Mouse (Mus musculus) left cerebral cortex, postnatal 10 days (tissue): ENCODE results near the gene Ddit4l. TPM values are rescaled to one million over a fixed set of nuclear protein-coding genes. Genes with fewer than 3 reads are reported as not detected.
"Not testable (repeated sequence)": the region's sequence is repeated elsewhere in the genome, so short reads cannot be mapped to it uniquely, and the experiment has no call there.

Source experiments
- DNase-seq, 2 experiments: peaks; one replicate each; pipeline ENCODE4 v3.0.0; 2021 to 2022; ENCODE audit warnings: low spot score in 2 of 2, mixed read lengths in 1 of 2; ENCODE audit errors: extremely low spot score in 1 of 2
- intact Hi-C: fragments of 180-260 bp; cut with DNase I; formaldehyde crosslinking; loops from one replicate; pipeline ENCODE4 v1.15.1; 2025
- total RNA-seq, 2 experiments: library from RNA; stranded (reverse); gene quantifications; 2 replicates each; pipeline ENCODE4 v1.2.3; 2021

Gene Ddit4l
- total RNA-seq, result 1 to 10 TPM; 6.1 to 7.2 TPM

GRCm38 (mm10) chr3:137621312-137621711 is at the start of gene Ddit4l:
TSS of gene Ddit4l (plus strand) at chr3:137621612.
- DNase-seq, intact Hi-C loops: not testable (repeated sequence)

- intact Hi-C loops, result no loop called here
- no peak for DNase-seq
Observed at GRCm38 (mm10) chr3:137576146-137576545, 45.3 kb upstream of the Ddit4l start.

- intact Hi-C loops, result no loop called here
- no peak for DNase-seq
Observed at GRCm38 (mm10) chr3:137586376-137586969, 34.9 kb upstream of the Ddit4l start.

- DNase-seq, result no peak
- intact Hi-C loops, result no loop called here
Observed at GRCm38 (mm10) chr3:137589811-137590210, 31.6 kb upstream of the Ddit4l start.

GRCm38 (mm10) chr3:137594332-137594905 is 27.0 kb upstream of the Ddit4l start:
- intact Hi-C loops, result no loop called here
- DNase-seq, result no peak

- intact Hi-C loops, result no loop called here
- no peak for DNase-seq
Observed at GRCm38 (mm10) chr3:137608918-137609435, 12.4 kb upstream of the Ddit4l start.

DNA sequence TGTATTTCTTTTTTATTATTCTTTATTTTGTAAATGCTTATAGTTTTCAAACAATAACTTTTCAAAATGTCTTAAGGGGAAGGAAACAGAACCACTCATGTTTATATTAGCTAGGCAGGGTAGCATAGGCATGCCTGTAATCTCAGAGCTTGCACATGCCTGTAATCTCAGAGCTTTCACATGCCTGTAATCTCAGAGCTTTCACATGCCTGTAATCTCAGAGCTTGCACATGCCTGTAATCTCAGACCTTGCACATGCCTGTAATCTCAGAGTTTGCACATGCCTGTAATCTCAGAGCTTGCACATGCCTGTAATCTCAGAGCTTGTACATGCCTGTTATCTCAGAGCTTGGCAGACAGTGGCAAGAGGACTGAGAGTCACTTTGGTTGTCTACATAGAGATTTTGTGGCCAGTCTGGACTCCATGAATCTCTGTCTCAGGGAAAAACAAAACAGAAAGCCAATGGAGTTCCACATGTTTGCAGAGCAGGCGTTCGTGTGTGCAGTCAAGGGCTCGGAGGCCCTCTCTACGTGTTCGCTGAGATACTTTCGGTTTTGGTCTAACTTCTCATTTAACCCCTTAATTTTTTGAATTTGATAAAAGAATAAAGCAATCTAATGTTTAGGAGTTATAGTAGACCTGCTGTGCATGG is 10.8 kb upstream of the Ddit4l start:
- intact Hi-C loops, result no loop called here
- DNase-seq, result no peak

GRCm38 (mm10) chr3:137611110-137611857 is 10.1 kb upstream of the Ddit4l start:
- no peak for DNase-seq
- intact Hi-C loops, result no loop called here

GRCm38 (mm10) chr3:137611981-137612380 is 9.4 kb upstream of the Ddit4l start:
- no peak for DNase-seq
- intact Hi-C loops, result no loop called here

DNA sequence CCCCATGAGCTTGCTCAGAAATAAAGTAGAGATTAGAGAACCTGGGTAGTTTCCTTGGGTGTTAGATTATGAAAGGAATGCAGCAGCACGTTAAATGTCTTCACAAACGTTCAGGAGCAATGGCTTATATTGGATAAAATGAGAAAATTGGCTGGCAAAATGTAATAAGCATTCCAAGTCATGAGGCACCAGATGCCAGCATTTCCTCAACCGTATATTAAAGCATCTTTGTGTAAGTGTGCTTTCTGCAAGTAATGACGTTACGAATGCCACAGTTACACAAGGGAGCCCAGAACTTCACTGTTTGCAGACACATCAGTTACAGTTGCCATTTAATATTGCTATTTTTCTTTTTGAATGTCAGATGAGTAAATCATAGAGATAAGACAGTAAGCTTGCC is 872 bp upstream of the Ddit4l start:
- DNase-seq, result no peak
- intact Hi-C loops, result no loop called here

GRCm38 (mm10) chr3:137622091-137622490 is 679 bp downstream of the Ddit4l start:
- intact Hi-C loops, result no loop called here
- DNase-seq, result no peak

GRCm38 (mm10) chr3:137622895-137623580 is 1.6 kb downstream of the Ddit4l start:
- DNase-seq, result no peak
- intact Hi-C loops, result no loop called here

GRCm38 (mm10) chr3:137623581-137624362 is 2.4 kb downstream of the Ddit4l start:
- intact Hi-C loops, result no loop called here
- DNase-seq, result peak in 1 of 2 experiments; percentile 73

- intact Hi-C loops, result no loop called here
- no peak for DNase-seq
Observed at GRCm38 (mm10) chr3:137625054-137625453, 3.6 kb downstream of the Ddit4l start.

DNA sequence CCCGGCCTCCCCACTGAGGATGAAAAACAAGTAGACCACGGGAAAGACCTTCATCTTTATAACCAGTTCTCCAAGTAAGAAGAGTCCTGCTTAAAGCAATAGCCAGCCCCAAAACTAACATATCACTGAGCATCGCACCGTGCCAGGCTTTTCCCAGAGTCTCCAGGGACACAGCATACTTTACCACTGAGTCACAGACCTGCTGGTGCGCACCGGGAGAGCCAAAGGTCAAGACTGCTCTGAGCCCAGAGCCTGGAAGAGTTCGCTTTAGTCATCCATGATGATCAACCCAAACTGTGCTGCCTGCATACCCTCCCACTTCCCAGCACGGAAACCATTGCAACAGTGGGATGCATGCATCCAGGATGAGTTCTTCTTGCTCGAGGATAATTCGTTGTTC is 12.3 kb downstream of the Ddit4l start:
- intact Hi-C loops, result no loop called here
- no peak for DNase-seq

DNA sequence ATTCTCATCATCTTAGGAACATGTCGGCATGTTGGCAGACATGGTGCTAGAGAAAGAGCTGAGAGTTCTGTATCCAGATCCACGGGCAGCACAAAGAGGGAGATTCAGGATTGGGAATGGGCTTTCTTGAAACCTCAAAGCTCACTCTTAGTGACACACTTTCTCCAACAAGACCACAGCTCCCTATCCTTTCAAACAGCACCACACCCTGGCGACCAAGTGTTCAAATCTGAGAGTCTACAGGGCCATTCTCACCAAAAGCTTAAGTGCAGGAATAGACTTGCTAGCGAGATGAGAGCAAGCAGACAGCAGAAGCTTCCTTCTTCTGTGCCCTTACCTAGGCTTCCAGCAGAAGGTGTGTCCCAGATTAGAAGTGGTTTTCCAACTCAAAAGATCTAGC is 15.2 kb downstream of the Ddit4l start:
- intact Hi-C loops, result no loop called here
- no peak for DNase-seq

DNA sequence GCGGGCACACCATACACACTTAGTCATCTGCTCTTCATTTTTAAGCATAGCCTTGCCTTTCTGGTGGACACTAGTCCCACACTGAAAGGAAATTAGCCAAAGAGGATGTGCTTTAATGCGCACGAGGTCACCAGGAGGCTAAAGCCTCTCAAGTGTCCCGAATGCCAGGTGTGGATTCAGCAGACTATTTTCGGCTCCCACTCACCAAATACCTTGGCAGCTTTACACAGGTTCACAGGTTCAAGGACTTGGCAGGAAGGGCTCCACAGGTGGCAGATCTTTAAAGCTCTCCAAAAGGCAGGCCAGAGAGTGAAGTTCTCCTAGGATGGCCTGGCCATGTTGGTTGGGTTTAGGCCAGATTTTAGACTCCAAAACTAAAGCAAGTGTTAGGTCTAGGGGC is 19.8 kb downstream of the Ddit4l start:
- intact Hi-C loops, result no loop called here
- DNase-seq, result no peak

- intact Hi-C loops, result no loop called here
Observed at GRCm38 (mm10) chr3:137642137-137642536, 20.7 kb downstream of the Ddit4l start.

More at GRCm38 (mm10) chr3:137642137-137642536, 20.7 kb downstream of the Ddit4l start:
- no peak for DNase-seq
